Mouse (Mus musculus) frontal cortex, postnatal 25 days (tissue): ENCODE results near the gene P2rx6.
"Not testable (repeated sequence)": the region's sequence is repeated elsewhere in the genome, so short reads cannot be mapped to it uniquely, and the experiment has no call there.

Experiments used
- DNase-seq, 2 experiments: peaks; one replicate each; pipeline ENCODE4 v3.0.0; 2022; ENCODE audit warnings: low spot score in 2 of 2

The P2rx6 gene

GRCm38 (mm10) chr16:17561751-17562208, at the start of gene P2rx6:
Gene P2rx6 (plus strand): TSS chr16:17561885.
- DNase-seq = no peak

DNA sequence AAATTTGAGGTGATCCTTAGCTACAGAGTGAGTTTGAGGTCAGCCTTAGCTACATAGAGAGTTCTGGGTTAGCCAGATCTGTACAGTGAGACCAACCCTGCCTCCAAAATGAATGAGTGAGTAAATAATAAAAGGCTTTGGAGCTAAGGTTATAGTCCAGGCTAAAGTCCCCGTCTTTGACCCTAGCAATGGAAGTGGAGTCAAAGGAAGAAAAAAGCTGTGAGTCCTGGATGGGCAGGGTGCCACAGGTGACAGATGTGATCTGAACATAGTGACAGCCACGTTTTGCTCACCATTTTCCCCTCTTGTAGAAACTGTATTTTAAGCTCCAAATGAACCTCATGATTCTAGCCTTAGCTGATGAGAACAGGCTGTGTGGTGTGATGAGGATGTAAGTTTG, 42.8 kb upstream of the P2rx6 start:
- DNase-seq = no peak

DNA sequence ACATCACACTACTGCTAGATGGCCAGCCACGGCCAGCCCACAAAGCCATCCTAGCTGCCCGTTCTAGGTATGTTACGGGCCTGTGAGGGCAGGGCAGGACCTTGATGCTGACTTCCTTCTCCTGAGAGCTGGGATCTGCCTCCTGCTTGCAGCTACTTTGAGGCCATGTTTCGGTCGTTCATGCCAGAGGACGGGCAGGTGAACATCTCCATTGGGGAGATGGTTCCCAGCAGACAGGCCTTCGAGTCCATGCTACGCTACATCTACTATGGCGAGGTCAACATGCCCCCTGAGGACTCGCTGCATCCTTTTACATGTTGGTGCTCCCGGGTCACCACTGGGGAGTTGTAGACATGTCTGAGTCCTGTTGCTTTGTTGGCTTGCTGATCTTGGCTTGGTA, 37.5 kb upstream of the P2rx6 start:
- no peak for DNase-seq

GRCm38 (mm10) chr16:17525524-17525923, 36.2 kb upstream of the P2rx6 start:
- DNase-seq = no peak

DNA sequence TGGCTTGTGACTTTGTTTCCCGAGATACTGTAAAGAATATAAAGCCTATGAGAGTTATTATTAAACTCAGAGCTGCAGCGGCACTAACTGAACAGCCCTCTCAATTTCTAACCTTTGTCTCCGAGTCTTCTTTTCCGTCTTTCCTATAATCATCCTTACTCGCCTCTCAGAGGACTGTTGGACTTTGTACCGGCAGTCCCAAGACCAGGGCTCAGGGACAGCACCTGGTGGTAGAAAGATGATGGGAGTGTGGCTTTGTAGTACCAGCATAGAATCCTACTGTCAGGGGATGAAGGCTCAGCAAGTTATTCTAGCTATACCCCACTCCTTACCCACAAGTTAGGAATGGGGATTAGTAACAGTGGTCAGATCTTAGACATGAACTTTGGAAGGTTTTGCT, 35.5 kb upstream of the P2rx6 start:
- no peak for DNase-seq

GRCm38 (mm10) chr16:17527606-17528005, 34.1 kb upstream of the P2rx6 start:
- DNase-seq = no peak

GRCm38 (mm10) chr16:17528276-17528675, 33.4 kb upstream of the P2rx6 start:
- no peak for DNase-seq

GRCm38 (mm10) chr16:17529981-17530586, 31.6 kb upstream of the P2rx6 start:
- DNase-seq = no peak

DNA sequence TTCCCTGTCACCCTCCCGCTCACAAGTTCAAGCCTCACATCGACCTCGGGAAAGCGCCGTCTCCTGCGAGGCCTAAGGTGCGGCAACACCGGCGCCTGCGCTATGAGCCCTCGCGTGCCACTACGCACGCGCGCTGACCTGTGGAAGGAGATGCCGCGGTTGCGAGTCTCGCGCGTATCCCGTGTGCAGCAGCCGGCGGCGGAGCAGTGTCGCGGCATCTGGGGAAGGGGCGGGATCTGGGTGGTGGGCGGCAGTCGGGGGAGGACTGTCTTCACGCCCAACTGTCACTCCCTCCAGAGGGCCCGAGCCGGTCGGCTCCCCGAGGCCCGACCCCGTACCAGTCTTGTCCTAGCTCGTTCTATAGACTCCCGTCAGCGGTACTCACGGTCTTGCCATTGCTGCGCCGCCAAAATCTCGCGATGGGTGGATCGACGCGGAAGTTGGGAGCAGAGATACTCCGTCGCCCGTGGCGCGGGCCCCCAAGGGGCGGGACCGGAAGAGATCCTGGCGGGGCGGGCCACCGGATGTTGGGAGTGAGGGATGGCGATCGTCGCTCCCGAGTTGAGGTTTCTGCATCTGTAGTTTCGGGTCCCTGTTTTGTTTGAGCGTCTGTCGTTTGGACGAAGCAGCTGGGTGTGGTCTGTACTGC, 30.9 kb upstream of the P2rx6 start, which contains the start of gene Thap7:
Gene Thap7 (minus strand): TSS at position 497 of the 649 bp plus-strand sequence.
- peak; percentile 89 to 92 for DNase-seq

- DNase-seq = no peak
Observed at GRCm38 (mm10) chr16:17532271-17532670, 29.4 kb upstream of the P2rx6 start.

GRCm38 (mm10) chr16:17532676-17533329, 28.9 kb upstream of the P2rx6 start:
- no peak for DNase-seq

- no peak for DNase-seq
Observed at GRCm38 (mm10) chr16:17536584-17536983, 25.1 kb upstream of the P2rx6 start.

- no peak for DNase-seq
Observed at GRCm38 (mm10) chr16:17542632-17543031, 19.1 kb upstream of the P2rx6 start.

DNA sequence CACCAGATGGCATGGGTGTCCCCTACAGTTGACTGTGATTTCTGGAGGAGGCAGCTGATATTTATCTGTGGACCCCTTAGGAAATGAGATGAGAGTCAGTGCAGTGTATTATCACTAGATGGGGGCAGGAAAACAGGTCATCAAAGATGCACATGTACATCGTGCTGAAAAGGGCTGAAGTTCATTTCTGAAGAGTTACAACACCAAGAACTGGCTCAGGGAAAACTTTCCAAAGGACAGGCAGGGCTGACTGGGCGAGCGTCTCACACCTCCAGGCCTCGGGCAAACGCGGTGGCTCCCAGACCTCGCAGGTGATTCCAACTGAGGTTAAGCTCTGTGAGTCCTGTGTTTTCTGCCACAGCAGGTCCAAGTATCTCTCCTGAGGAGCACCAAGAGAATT, 8.8 kb upstream of the P2rx6 start:
- no peak for DNase-seq

GRCm38 (mm10) chr16:17553910-17554685, 7.6 kb upstream of the P2rx6 start:
- no peak for DNase-seq

DNA sequence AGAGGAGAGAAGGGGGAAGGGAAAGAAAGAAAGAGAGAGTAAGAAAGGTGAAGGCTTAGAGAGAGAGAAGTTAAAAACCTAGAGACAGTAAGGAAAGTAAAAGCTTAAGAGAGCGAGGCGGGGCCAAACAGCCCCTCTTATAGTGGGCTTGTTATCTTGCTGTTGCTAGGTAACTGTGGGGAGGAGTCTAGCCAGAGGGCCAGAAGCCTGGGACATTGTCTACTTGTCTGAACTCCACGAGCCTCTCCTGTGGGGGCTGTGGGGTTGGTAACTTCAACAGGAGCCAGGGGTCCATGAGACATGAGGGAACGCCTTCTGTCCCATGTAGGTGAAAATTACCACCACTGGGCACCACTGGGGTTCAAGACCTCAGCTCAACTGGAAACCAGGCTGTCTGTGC, 7.0 kb upstream of the P2rx6 start:
- DNase-seq = not testable (repeated sequence)

DNA sequence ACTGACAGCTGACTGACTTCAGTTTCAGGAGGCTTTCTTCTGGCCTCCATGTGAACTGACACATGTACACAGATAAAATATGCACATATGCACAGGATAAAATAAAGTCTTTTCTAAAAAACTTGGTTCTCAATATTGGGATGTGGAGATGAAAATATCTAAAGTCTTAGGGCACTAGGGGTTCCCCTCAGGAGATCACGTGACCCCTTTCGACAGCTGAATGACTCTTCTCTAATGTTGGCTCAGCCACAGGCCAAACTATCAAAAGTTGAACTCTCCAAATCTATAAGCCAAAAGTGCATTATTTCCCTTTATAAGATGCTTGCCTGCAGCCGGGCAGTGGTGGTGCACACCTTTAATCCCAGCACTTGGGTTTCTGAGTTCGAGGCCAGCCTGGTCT, 5.5 kb upstream of the P2rx6 start:
- DNase-seq = no peak

DNA sequence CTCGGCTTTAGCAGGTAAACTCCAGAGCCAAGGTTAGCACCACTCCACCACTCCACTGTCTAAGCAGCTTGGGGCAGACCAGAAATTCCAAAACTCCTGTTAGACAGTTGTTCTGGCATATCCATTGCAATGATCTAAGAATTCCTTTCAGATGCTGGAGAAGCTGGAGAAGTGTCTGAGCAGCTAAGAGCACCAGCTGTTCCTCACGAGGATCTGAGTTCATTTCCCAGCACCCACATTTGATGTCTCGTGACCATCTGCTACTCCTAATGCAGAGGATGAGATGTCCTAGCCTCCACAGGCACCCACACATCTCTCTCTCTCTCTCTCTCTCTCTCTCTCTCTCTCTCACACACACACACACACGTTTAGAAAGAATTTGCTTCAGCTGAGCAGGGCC, 4.8 kb upstream of the P2rx6 start:
- no peak for DNase-seq

- DNase-seq = peak; percentile 68 to 69
Observed at GRCm38 (mm10) chr16:17557947-17558480, 3.7 kb upstream of the P2rx6 start.

DNA sequence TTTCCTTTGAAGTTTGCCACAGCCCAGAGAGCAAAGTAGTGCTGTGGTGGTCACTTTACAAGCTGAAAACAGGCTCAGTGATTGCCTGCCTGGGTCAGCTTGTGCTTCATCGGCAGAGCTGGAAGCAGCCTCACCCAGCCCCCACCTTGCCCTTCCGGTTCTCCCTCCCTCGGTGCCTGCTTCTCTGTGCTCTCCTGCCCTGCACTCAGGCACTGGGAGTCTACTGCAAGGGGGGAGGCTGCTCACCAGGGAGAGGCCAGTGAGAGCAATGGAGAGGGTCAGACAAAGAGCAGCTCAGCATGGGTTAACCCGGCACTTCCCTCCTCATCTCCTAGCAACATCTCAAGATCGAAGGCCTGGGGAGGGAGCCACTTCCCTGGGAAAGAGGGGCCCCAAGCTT, 2.9 kb upstream of the P2rx6 start:
- no peak for DNase-seq

DNA sequence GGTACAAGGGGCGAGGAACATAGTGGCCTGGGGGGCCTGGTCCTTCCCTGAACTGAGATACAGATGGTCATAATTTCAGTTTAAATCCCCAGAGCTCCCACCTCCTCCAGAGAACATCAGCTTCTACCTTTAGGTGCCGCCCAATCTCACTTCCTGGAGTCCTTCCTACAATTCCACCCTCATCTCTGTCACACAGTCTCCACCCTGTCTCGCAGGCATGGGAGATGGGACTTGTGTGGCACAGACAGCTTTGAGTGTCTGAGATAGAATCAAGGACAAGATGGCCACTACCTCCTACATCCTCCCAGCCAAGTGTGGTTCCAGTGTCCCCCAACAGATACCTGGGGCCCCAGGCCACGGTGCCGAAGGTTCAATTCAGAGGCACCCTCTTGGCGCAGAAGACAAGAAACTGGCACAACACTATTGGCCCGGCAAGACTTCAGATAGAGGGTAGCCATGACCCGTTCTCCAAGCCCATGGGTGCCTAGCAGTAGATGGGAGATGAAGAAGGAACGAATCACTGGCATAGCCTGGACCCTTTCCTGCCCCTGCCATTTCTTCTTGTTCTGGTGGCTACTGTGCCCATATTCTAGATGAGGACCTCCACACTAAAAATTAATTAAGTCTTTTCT, 2.2 kb upstream of the P2rx6 start:
- DNase-seq = no peak
